Mouse (Mus musculus) myocyte (in vitro differentiated cells): ENCODE measurements around the gene Shisa6.

Experiments used
- CEBPB ChIP-seq: IDR thresholded peaks from 2 replicates; pipeline ENCODE4 v1.6.1; 2011; ENCODE audit warnings: mild to moderate bottlenecking, moderate library complexity; ENCODE audit not compliant: poor library complexity, insufficient read depth, severe bottlenecking
- MAX ChIP-seq: IDR thresholded peaks from one replicate; pipeline ENCODE4 v1.6.1; 2011; ENCODE audit warnings: low read depth, mild to moderate bottlenecking, control low read depth
- MYOD1 ChIP-seq, 3 experiments: IDR thresholded peaks; one replicate each; pipeline ENCODE4 v1.6.1; 2011; ENCODE audit warnings: control low read depth in 2 of 3, low read depth in 2 of 3, mild to moderate bottlenecking in 2 of 3, moderate library complexity in 1 of 3; ENCODE audit not compliant: insufficient read length in 2 of 3, control insufficient read depth in 1 of 3
- MYOG ChIP-seq, 3 experiments: IDR thresholded peaks; one replicate each; pipeline ENCODE4 v1.6.1; 2011; ENCODE audit warnings: control low read depth in 2 of 3, low read depth in 2 of 3, mild to moderate bottlenecking in 2 of 3; ENCODE audit not compliant: insufficient read length in 2 of 3, control insufficient read depth in 1 of 3, insufficient read depth in 1 of 3
- POLR2A ChIP-seq: IDR thresholded peaks from one replicate; pipeline ENCODE4 v1.6.1; 2011; ENCODE audit warnings: low read depth, mild to moderate bottlenecking, control low read depth, moderate library complexity; ENCODE audit not compliant: insufficient read length
- USF1 ChIP-seq: IDR thresholded peaks from one replicate; pipeline ENCODE4 v1.6.1; 2011; ENCODE audit warnings: low read depth, mild to moderate bottlenecking, control low read depth, moderate library complexity

DNA sequence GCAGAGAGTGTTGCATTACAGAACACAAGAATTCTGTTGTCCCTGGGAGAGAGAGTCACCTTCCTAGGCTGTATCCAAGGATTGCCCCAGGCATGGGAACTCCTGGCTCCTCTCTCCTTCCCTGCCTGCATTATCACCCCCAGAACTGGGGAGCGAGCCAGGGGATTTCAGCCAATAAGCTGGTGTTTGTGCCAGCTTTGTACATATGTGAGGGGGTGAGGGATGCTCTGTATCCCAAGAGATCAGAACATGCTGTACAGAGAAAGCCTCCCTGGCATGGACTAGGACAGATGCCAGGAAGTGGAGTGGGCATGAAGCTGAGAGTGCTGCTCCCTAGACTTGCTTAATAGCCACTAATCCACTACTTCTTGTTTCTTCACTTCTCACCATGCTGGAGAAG is 303.6 kb downstream of the Shisa6 start:
- TF ChIP-seq POLR2A (no peak), MAX (no peak), USF1 (no peak), MYOG (IDR thresholded peaks at IDR 0.05; ENCODE audit: control insufficient read depth in 1 of 3, insufficient read depth in 1 of 3, insufficient read length in 2 of 3, low read depth in 2 of 3) (no peak), MYOD1 (IDR thresholded peaks at IDR 0.05; ENCODE audit: control insufficient read depth in 1 of 3, insufficient read length in 2 of 3, low read depth in 2 of 3) (no peak), CEBPB (no peak)
